Mouse (Mus musculus) small intestine, adult 2 months (tissue): ENCODE data around the gene Supt3.

Experiments
- CTCF ChIP-seq: fragments of 200-500 bp; IDR thresholded peaks from 2 replicates; pipeline ENCODE4 v1.5.1; 2012; ENCODE audit warnings: low read depth, mild to moderate bottlenecking, control low read depth, inconsistent platforms, low read length, moderate library complexity, mixed read lengths; ENCODE audit not compliant: insufficient replicate concordance, insufficient read length; ENCODE audit errors: extremely low read depth
- POLR2A ChIP-seq: fragments of 200-500 bp; IDR thresholded peaks from 2 replicates; pipeline ENCODE4 v1.6.1; 2012; ENCODE audit warnings: low read depth, mild to moderate bottlenecking, control low read depth, inconsistent platforms, low read length, moderate library complexity

- TF ChIP-seq CTCF (no peak), POLR2A (no peak)
These were observed 168.4 kb downstream of the Supt3 start for GRCm38 (mm10) chr17:44945333-44945732.
